In the genomic region with DNA sequence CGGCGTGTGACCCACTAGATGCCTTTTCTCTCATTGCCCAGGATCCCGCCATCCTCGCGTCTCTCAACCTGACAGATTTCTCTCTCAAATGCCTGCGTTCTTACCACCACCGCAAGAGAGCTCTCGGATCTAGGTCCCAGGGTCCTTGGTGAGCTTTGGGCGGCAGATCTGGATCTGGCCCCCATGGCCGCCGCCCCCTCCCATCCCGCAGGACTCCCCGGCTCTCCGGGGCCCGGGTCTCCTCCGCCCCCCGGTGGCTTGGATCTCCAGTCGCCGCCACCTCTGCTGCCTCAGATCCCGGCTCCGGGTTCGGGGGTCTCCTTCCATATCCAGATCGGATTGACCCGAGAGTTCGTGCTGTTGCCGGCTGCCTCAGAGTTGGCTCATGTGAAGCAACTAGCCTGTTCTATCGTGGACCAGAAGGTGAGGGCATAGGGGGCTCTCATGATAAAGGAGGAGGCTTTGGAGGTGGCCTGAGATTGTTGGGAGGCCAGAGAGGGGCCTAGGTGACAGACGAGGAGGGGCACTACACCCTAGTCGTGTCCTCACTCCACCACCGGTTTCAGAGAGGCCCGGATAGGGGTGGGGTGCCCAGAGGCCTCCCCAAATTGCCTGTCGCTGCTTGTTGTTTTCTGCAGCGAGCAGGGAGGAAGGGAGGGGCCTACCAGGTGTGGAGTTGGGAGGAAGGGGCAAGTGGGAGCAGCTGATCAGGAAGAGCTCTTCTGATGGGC, we compare ENCODE assay signal across 8 mouse cellular contexts. TPM values are rescaled to one million over a fixed set of nuclear protein-coding genes. Genes with fewer than 3 reads are reported as not detected.
DNase-seq lines count a peak whose midpoint lies in the region; ATAC-seq and TF ChIP-seq lines count a peak whose summit lies in the region.

No protein-coding gene starts in this region.

- TF ChIP-seq EP300 in MEL (IDR thresholded peaks at IDR 0.05; ENCODE audit: low read depth in 1 of 2, low read length in 2 of 2): no peak
- TF ChIP-seq EP300 in heart, adult 2 months (IDR thresholded peaks at IDR 0.05; ENCODE audit: insufficient read depth, low read depth, low read length): no peak

- H3K9me3 ChIP-seq in MEL (replicated peaks; ENCODE audit: insufficient read depth, low read length): no peaks in the 10 kb centered on the region
- no peaks in the 10 kb centered on the region for H3K9me3 ChIP-seq in lung, embryonic 15.5 days

- TF ChIP-seq RAD21 in MEL (IDR thresholded peaks at IDR 0.05; ENCODE audit: low read depth, low read length): no peak

- H3K27ac ChIP-seq in MEL (ENCODE audit: control insufficient read depth, low read depth, low read length): peak overlapping the region; percentile 48
- peak overlapping the region; percentile 99 for H3K27ac ChIP-seq in heart, adult 2 months
- H3K27ac ChIP-seq in lung, embryonic 15.5 days: peak overlapping the region; percentile 90

- TF ChIP-seq CTCF in C2C12 (IDR thresholded peaks at IDR 0.05; ENCODE audit: control insufficient read depth, insufficient read depth, insufficient read length): no peak
- TF ChIP-seq CTCF in MEL (IDR thresholded peaks at IDR 0.05 in 2 of 3, conservative IDR thresholded peaks at IDR 0.05 in 1 of 3; ENCODE audit: control insufficient read depth in 1 of 3, insufficient read depth in 1 of 3, low read depth in 2 of 3, low read length in 3 of 3, poor library complexity in 1 of 3, severe bottlenecking in 1 of 3): no peak
- no peak for TF ChIP-seq CTCF in heart, adult 2 months (IDR thresholded peaks at IDR 0.05)

- no peak for TF ChIP-seq POLR2A in MEL (IDR thresholded peaks at IDR 0.05; ENCODE audit: control insufficient read depth in 1 of 2, insufficient read depth in 1 of 2, low read depth in 1 of 2, low read length in 2 of 2, poor library complexity in 1 of 2)
- TF ChIP-seq POLR2A in heart, adult 2 months (IDR thresholded peaks at IDR 0.05; ENCODE audit: insufficient read depth, low read depth, low read length): peak; percentile 65; the same call in 1 of the 2 replicates

- H3K4me2 ChIP-seq in lung, embryonic 15.5 days: peak overlapping the region; percentile 95

- WGBS in heart, adult 2 months: 5% methylated on average over 33 of the region's 33 CpGs
- 2% methylated on average over 33 of the region's 33 CpGs for WGBS in lung, embryonic 15.5 days

- intact Hi-C loops in heart, adult 2 months (cut with DNase I): loop anchor here (2.0 kb wide), 2 partner anchors 17 to 215 kb away; no protein-coding TSS in a partner anchor

- peak overlapping the region; percentile 81 for H3K9ac ChIP-seq in MEL (ENCODE audit: control insufficient read depth, low read depth, low read length, poor library complexity, severe bottlenecking)
- peak overlapping the region; percentile 80 for H3K9ac ChIP-seq in heart, adult 2 months (ENCODE audit: low read depth, low read length)
- peak overlapping the region; percentile 74 for H3K9ac ChIP-seq in lung, embryonic 15.5 days

- ATAC-seq in lung, embryonic 15.5 days (ENCODE audit: borderline replicate concordance, extremely low read depth, low FRiP score, low TSS enrichment): no peak

- no peaks in the 10 kb centered on the region for H3K79me2 ChIP-seq in C2C12 (ENCODE audit: control insufficient read depth, insufficient read depth)
- peaks cover 5% of the 10 kb centered on the region; the same call in 1 of the 2 replicates for H3K79me2 ChIP-seq in MEL (ENCODE audit: control insufficient read depth, insufficient read depth, low read length, poor library complexity)
- H3K79me2 ChIP-seq in heart, adult 2 months (replicated peaks; ENCODE audit: control insufficient read depth, insufficient read depth, low read length): no peaks in the 10 kb centered on the region

- H3K4me3 ChIP-seq in C2C12 (ENCODE audit: insufficient read depth, poor library complexity, severe bottlenecking): peak overlapping the region; percentile 43
- H3K4me3 ChIP-seq in MEL (ENCODE audit: control insufficient read depth in 1 of 2, insufficient read depth in 1 of 2, low read depth in 2 of 2, low read length in 2 of 2): peak overlapping the region; percentile 72 to 100
- peak overlapping the region; percentile 62 for H3K4me3 ChIP-seq in heart, adult 2 months
- H3K4me3 ChIP-seq in lung, embryonic 15.5 days: peak overlapping the region; percentile 74

- H3K27me3 ChIP-seq in C2C12 (ENCODE audit: control insufficient read depth, insufficient read depth, insufficient read length) (no peaks in the 10 kb centered on the region), MEL (ENCODE audit: control insufficient read depth in 1 of 2, insufficient read depth in 2 of 2, low read length in 2 of 2) (no peaks in the 10 kb centered on the region)
- H3K27me3 ChIP-seq in heart, adult 2 months (ENCODE audit: control insufficient read depth, insufficient read depth, low read length): no peaks in the 10 kb centered on the region
- H3K27me3 ChIP-seq in lung, embryonic 15.5 days: no peaks in the 10 kb centered on the region

- peak; percentile 49 for DNase-seq in MEL (ENCODE audit: low read depth, low spot score)
- peak; percentile 76 to 78 for DNase-seq in heart, adult 2 months
- DNase-seq in kidney, adult 18-20 months: peak; percentile 42
- peak; percentile 32 for DNase-seq in retina, embryonic 14.5 days (ENCODE audit: low spot score)
- no peak for DNase-seq in ovary, postnatal 14 days (ENCODE audit: low spot score)
- no peak for DNase-seq in right cerebral cortex, adult 2 months (ENCODE audit: low spot score in 2 of 2)

- H3ac ChIP-seq in C2C12 (ENCODE audit: control insufficient read depth, insufficient read length, low read depth): peak overlapping the region; percentile 91

- peaks cover 0 to 5% of the 10 kb centered on the region in 2 experiments; a peak in 3 of 4 replicates for H3K4me1 ChIP-seq in MEL (ENCODE audit: control insufficient read depth in 1 of 2, insufficient read depth in 2 of 2, low read length in 2 of 2)
- H3K4me1 ChIP-seq in heart, adult 2 months (ENCODE audit: control insufficient read depth, insufficient read depth, low read length): peaks cover 9% of the 10 kb centered on the region
- H3K4me1 ChIP-seq in lung, embryonic 15.5 days: peaks cover 43% of the 10 kb centered on the region

- H3K36me3 ChIP-seq in C2C12 (ENCODE audit: control insufficient read depth, insufficient read depth) (no peaks in the 10 kb centered on the region), MEL (ENCODE audit: control insufficient read depth in 1 of 2, insufficient read depth in 2 of 2, low read length in 2 of 2) (0 out of 4 replicates have a peak, but pooled peaks cover 0 to 2% of the 10 kb centered on the region in 2 experiments)
- peaks cover 3% of the 10 kb centered on the region; the same call in 1 of the 2 replicates for H3K36me3 ChIP-seq in heart, adult 2 months (ENCODE audit: control insufficient read depth, insufficient read depth, low read length)
- H3K36me3 ChIP-seq in lung, embryonic 15.5 days: peaks cover 30% of the 10 kb centered on the region

- H3K79me3 ChIP-seq in C2C12 (ENCODE audit: low read depth): no peaks in the 10 kb centered on the region

TF ChIP-seq in C2C12, 6 proteins besides CTCF, POLR2A, EP300 and RAD21 (continues in another document):
- no peak for TF ChIP-seq MYOG (IDR thresholded peaks at IDR 0.05; ENCODE audit: control insufficient read depth, extremely low read depth, insufficient read length)
- no peak for TF ChIP-seq FOSL1 (IDR thresholded peaks at IDR 0.05; ENCODE audit: insufficient read depth, low read length, poor library complexity, severe bottlenecking)

TF ChIP-seq in MEL, 35 proteins besides CTCF, POLR2A, EP300 and RAD21 (continues in another document):
- 0 out of 2 replicates have a peak, but pooled peaks have one; percentile 8 for TF ChIP-seq ETS1 (IDR thresholded peaks at IDR 0.05; ENCODE audit: low read depth, low read length)

RNA-seq across cellular contexts. Expression of gene Prkd2, which starts 0.9 kb away (rescaled TPM):
- polyA plus RNA-seq in C2C12 (2012; fragmentation: generic; extraction: Trizol) (5.5 TPM), MEL (2012; ENCODE audit: insufficient read depth in 1 of 2, insufficient read length in 2 of 2, low read depth in 1 of 2, low replicate concordance in 2 of 2, missing spikeins in 1 of 2) (1 to 10 TPM in 1 of 2 experiments, not detected in 1; 8.7 TPM)
- total RNA-seq in MEL (2012; rRNA removed): 2.1 and 2.9 TPM in 2 replicates
- 10 to 100 TPM; 15.3 to 19.9 TPM for total RNA-seq in heart, adult 2 months (2021)
- 24.5 and 26.2 TPM in 2 replicates for polyA plus RNA-seq in heart, adult 2 months (2012; rRNA removed)
- 18.9 and 19.7 TPM in 2 replicates for polyA plus RNA-seq in lung, embryonic 15.5 days (2015; fragmentation: Nextera tagmentation; extraction: Ambion mirVana)

RNA-seq across cellular contexts. Expression of gene Fkrp, which starts 27.1 kb away (rescaled TPM):
- 28.9 TPM for polyA plus RNA-seq in C2C12 (2012; fragmentation: generic; extraction: Trizol)
- total RNA-seq in MEL (2012; rRNA removed): 12.6 and 15.9 TPM in 2 replicates
- polyA plus RNA-seq in MEL (2012; ENCODE audit: insufficient read depth in 1 of 2, insufficient read length in 2 of 2, low read depth in 1 of 2, low replicate concordance in 2 of 2, missing spikeins in 1 of 2): 10 to 100 TPM in 1 of 2 experiments, not detected in 1; 19.2 TPM
- total RNA-seq in heart, adult 2 months (2021): 10 to 100 TPM; 49.5 to 52.8 TPM
- 40.3 and 51.3 TPM in 2 replicates for polyA plus RNA-seq in heart, adult 2 months (2012; rRNA removed)
- 28.9 and 30.6 TPM in 2 replicates for polyA plus RNA-seq in lung, embryonic 15.5 days (2015; fragmentation: Nextera tagmentation; extraction: Ambion mirVana)

RNA-seq across cellular contexts. Expression of gene Strn4, which starts 27.9 kb away (rescaled TPM):
- polyA plus RNA-seq in C2C12 (2012; fragmentation: generic; extraction: Trizol) (50.4 TPM), MEL (2012; ENCODE audit: insufficient read depth in 1 of 2, insufficient read length in 2 of 2, low read depth in 1 of 2, low replicate concordance in 2 of 2, missing spikeins in 1 of 2) (10 to 100 TPM in 1 of 2 experiments, not detected in 1; 93.5 TPM)
- 54.7 and 55.8 TPM in 2 replicates for total RNA-seq in MEL (2012; rRNA removed)
- 10 to 100 TPM; 55.5 to 56.2 TPM for total RNA-seq in heart, adult 2 months (2021)
- 94.2 and 101 TPM in 2 replicates for polyA plus RNA-seq in heart, adult 2 months (2012; rRNA removed)
- polyA plus RNA-seq in lung, embryonic 15.5 days (2015; fragmentation: Nextera tagmentation; extraction: Ambion mirVana): 102 TPM in 2 replicates

RNA-seq across cellular contexts. Expression of gene Dact3, which starts 31.5 kb away (rescaled TPM):
- polyA plus RNA-seq in C2C12 (2012; fragmentation: generic; extraction: Trizol) (5.3 TPM), MEL (2012; ENCODE audit: insufficient read depth in 1 of 2, insufficient read length in 2 of 2, low read depth in 1 of 2, low replicate concordance in 2 of 2, missing spikeins in 1 of 2) (1 to 10 TPM in 1 of 2 experiments, not detected in 1; 2.1 TPM)
- total RNA-seq in MEL (2012; rRNA removed): 0.31 and 0.49 TPM in 2 replicates
- total RNA-seq in heart, adult 2 months (2021): 10 to 100 TPM in 1 of 2 experiments, 1 to 10 TPM in 1; 8.6 to 12.1 TPM
- 19.6 and 20.0 TPM in 2 replicates for polyA plus RNA-seq in heart, adult 2 months (2012; rRNA removed)
- polyA plus RNA-seq in lung, embryonic 15.5 days (2015; fragmentation: Nextera tagmentation; extraction: Ambion mirVana): 3.5 and 3.7 TPM in 2 replicates

RNA-seq across cellular contexts. Expression of gene Gng8, which starts 48.0 kb away (rescaled TPM):
- polyA plus RNA-seq in C2C12 (2012; fragmentation: generic; extraction: Trizol) (2.6 TPM), MEL (2012; ENCODE audit: insufficient read depth in 1 of 2, insufficient read length in 2 of 2, low read depth in 1 of 2, low replicate concordance in 2 of 2, missing spikeins in 1 of 2) (1 to 10 TPM in 1 of 2 experiments, not detected in 1; 2.2 TPM)
- total RNA-seq in MEL (2012; rRNA removed): 0.39 TPM in 1 of 2 replicates, not detected in the other
- 1 to 10 TPM in 1 of 2 experiments, under 1 TPM in 1; 0.47 to 1.6 TPM for total RNA-seq in heart, adult 2 months (2021)
- 7.4 and 13.1 TPM in 2 replicates for polyA plus RNA-seq in heart, adult 2 months (2012; rRNA removed)
- 11.2 and 12.0 TPM in 2 replicates for polyA plus RNA-seq in lung, embryonic 15.5 days (2015; fragmentation: Nextera tagmentation; extraction: Ambion mirVana)

Comparison
In these comparisons a context has a peak if more than half of its experiments do, and no peak if none do; other contexts are left out.
1. DNase-seq: peak in MEL (single experiment), heart, adult 2 months (2 of 2), kidney, adult 18-20 months (single experiment) and retina, embryonic 14.5 days (single experiment); none in ovary, postnatal 14 days (single experiment) and right cerebral cortex, adult 2 months (0 of 2).
2. H3K27ac ChIP-seq: peak in every context shown above with its lines; median percentile 99 in heart, adult 2 months; 90 in lung, embryonic 15.5 days; 48 in MEL.
3. Peak in every context shown above with its lines, with median percentiles within 50 percentile points of each other: H3K4me3 ChIP-seq and H3K9ac ChIP-seq.